Mouse (Mus musculus) liver, postnatal 0 days (tissue): ENCODE data around the gene Gm11733. TPM values are rescaled to one million over a fixed set of nuclear protein-coding genes. Genes with fewer than 3 reads are reported as not detected.

Experiments
- ATAC-seq: fragments of 200-750 bp; cut with Nextera tagmentation; 2 replicates; pipeline ENCODE4 v1.8.0; 2017; ENCODE audit warnings: mild to moderate bottlenecking, moderate library complexity
- DNase-seq: peaks from one replicate; pipeline ENCODE4 v3.0.0-alpha.2; 2016
- H3K27ac ChIP-seq: fragments of 300-500 bp; sonication (generic); 2 replicates; pipeline ENCODE4 v1.5.1; 2014; ENCODE audit warnings: antibody characterized with exemption, moderate library complexity, mild to moderate bottlenecking, low read depth
- H3K27me3 ChIP-seq: fragments of 300-500 bp; sonication (generic); 2 replicates; pipeline ENCODE4 v1.6.1; 2014; ENCODE audit warnings: low read length, control low read depth, mixed read lengths; ENCODE audit not compliant: insufficient read depth
- H3K36me3 ChIP-seq: fragments of 300-500 bp; sonication (generic); replicated peaks from 2 replicates; pipeline ENCODE4 v1.6.1; 2014; ENCODE audit warnings: mild to moderate bottlenecking, control low read depth, low read length, moderate library complexity, mixed read lengths; ENCODE audit not compliant: insufficient read depth
- H3K4me1 ChIP-seq: fragments of 300-500 bp; sonication (generic); 2 replicates; pipeline ENCODE4 v1.6.1; 2014; ENCODE audit warnings: antibody characterized with exemption, mild to moderate bottlenecking, control low read depth; ENCODE audit not compliant: insufficient read depth
- H3K4me2 ChIP-seq: fragments of 300-500 bp; sonication (generic); 2 replicates; pipeline ENCODE4 v1.6.1; 2014; ENCODE audit warnings: low read depth, mild to moderate bottlenecking, low read length, moderate library complexity, mixed read lengths
- H3K4me3 ChIP-seq: fragments of 300-500 bp; sonication (generic); 2 replicates; pipeline ENCODE4 v1.5.1; 2014; ENCODE audit warnings: low read depth, low read length
- H3K9ac ChIP-seq: fragments of 300-500 bp; sonication (generic); replicated peaks from 2 replicates; pipeline ENCODE4 v1.6.1; 2014; ENCODE audit warnings: mild to moderate bottlenecking, moderate library complexity
- H3K9me3 ChIP-seq: fragments of 300-500 bp; sonication (generic); 2 replicates; pipeline ENCODE4 v1.6.1; 2016; ENCODE audit warnings: mild to moderate bottlenecking, control low read depth, low read length, mixed read lengths
- CTCF ChIP-seq: sonication (generic); IDR thresholded peaks from 2 replicates; pipeline ENCODE4 v1.5.1; 2016; ENCODE audit warnings: antibody characterized with exemption, low read depth
- EP300 ChIP-seq: IDR thresholded peaks from 2 replicates; pipeline ENCODE4 v1.6.1; 2016; ENCODE audit warnings: antibody characterized with exemption, low read depth, mild to moderate bottlenecking
- WGBS: fragments of 180-500 bp; shearing (Covaris S2); extraction: QIAGEN DNeasy Blood & Tissue Kit; methylation state at CpG from one replicate; pipeline ENCODE4 v1.1.7; 2014; ENCODE audit not compliant: insufficient replicate concordance; 5-methylcytosine and 5-hydroxymethylcytosine counted together
- polyA plus RNA-seq: library from polyadenylated mRNA; unstranded; fragments of >200 nt; fragmentation: Nextera tagmentation; extraction: Ambion mirVana; gene quantifications from 2 replicates; pipeline ENCODE4 v1.2.1, GENCODE M21; 2015

The Gm11733 gene
- polyA plus RNA-seq, 1 experiment from 2014 or later = not detected

- Histone ChIP-seq H3K4me2 (no peak overlapping the region), H3K4me1 (no peaks in the 10 kb centered on the region), H3K4me3 (no peak overlapping the region), H3K27ac (no peak overlapping the region), H3K36me3 (no peaks in the 10 kb centered on the region), H3K9ac (no peak overlapping the region), H3K27me3 (no peaks in the 10 kb centered on the region), H3K9me3 (no peaks in the 10 kb centered on the region)
- TF ChIP-seq CTCF (no peak), EP300 (no peak)
- DNase-seq = no peak
- 36% methylated on average over 6 of the region's 6 CpGs for WGBS
- no peak for ATAC-seq
Observed at GRCm38 (mm10) chr11:117468585-117469363, 15.4 kb upstream of the Gm11733 start.

- Histone ChIP-seq H3K36me3 (no peaks in the 10 kb centered on the region), H3K27ac (no peak overlapping the region), H3K4me3 (no peak overlapping the region), H3K9me3 (no peaks in the 10 kb centered on the region), H3K4me1 (no peaks in the 10 kb centered on the region), H3K4me2 (no peak overlapping the region), H3K27me3 (no peaks in the 10 kb centered on the region), H3K9ac (no peak overlapping the region)
- ATAC-seq = no peak
- 84% methylated on average over 5 of the region's 5 CpGs for WGBS
- TF ChIP-seq EP300 = no peak
- no peak for TF ChIP-seq CTCF
- no peak for DNase-seq
Observed at GRCm38 (mm10) chr11:117469724-117470123, 14.4 kb upstream of the Gm11733 start.

- TF ChIP-seq EP300 = no peak
- no peak for TF ChIP-seq CTCF
- Histone ChIP-seq H3K36me3 (no peaks in the 10 kb centered on the region), H3K9ac (no peak overlapping the region), H3K4me1 (no peaks in the 10 kb centered on the region), H3K27ac (no peak overlapping the region), H3K9me3 (no peaks in the 10 kb centered on the region), H3K4me3 (no peak overlapping the region), H3K4me2 (no peak overlapping the region), H3K27me3 (peaks cover 5% of the 10 kb centered on the region; the same call in 1 of the 2 replicates)
- WGBS = 71% methylated on average over 12 of the region's 12 CpGs
- no peak for DNase-seq
- ATAC-seq = no peak
Observed at GRCm38 (mm10) chr11:117470586-117471195, 13.5 kb upstream of the Gm11733 start.

- H3K27me3 ChIP-seq = peaks cover 11% of the 10 kb centered on the region; the same call in 1 of the 2 replicates
- H3K27ac ChIP-seq = no peak overlapping the region
- ATAC-seq (no peak), DNase-seq (no peak)
- H3K9me3 ChIP-seq = no peaks in the 10 kb centered on the region
- no peak overlapping the region for H3K4me3 ChIP-seq
- no peaks in the 10 kb centered on the region for H3K4me1 ChIP-seq
- 65% methylated on average over 14 of the region's 14 CpGs for WGBS
- TF ChIP-seq CTCF (no peak), EP300 (no peak)
- H3K4me2 ChIP-seq = no peak overlapping the region
- H3K9ac ChIP-seq = no peak overlapping the region
- no peaks in the 10 kb centered on the region for H3K36me3 ChIP-seq
Observed at GRCm38 (mm10) chr11:117471625-117472283, 12.4 kb upstream of the Gm11733 start.

GRCm38 (mm10) chr11:117472885-117473284 lies 11.3 kb upstream of the Gm11733 start:
- no peak overlapping the region for H3K9ac ChIP-seq
- ATAC-seq (no peak), DNase-seq (no peak)
- no peak overlapping the region for H3K4me3 ChIP-seq
- TF ChIP-seq CTCF (no peak), EP300 (no peak)
- no peaks in the 10 kb centered on the region for H3K36me3 ChIP-seq
- no peak overlapping the region for H3K27ac ChIP-seq
- 70% methylated on average over 8 of the region's 8 CpGs for WGBS
- H3K4me2 ChIP-seq = no peak overlapping the region
- peaks cover 11% of the 10 kb centered on the region; the same call in 1 of the 2 replicates for H3K27me3 ChIP-seq
- H3K4me1 ChIP-seq = no peaks in the 10 kb centered on the region
- no peaks in the 10 kb centered on the region for H3K9me3 ChIP-seq

GRCm38 (mm10) chr11:117475204-117475603 lies 9.0 kb upstream of the Gm11733 start:
- Histone ChIP-seq H3K27me3 (peaks cover 20% of the 10 kb centered on the region; the same call in 1 of the 2 replicates), H3K9me3 (no peaks in the 10 kb centered on the region), H3K4me2 (no peak overlapping the region), H3K9ac (no peak overlapping the region), H3K27ac (no peak overlapping the region), H3K4me1 (no peaks in the 10 kb centered on the region), H3K4me3 (no peak overlapping the region), H3K36me3 (no peaks in the 10 kb centered on the region)
- TF ChIP-seq CTCF (no peak), EP300 (no peak)
- DNase-seq (no peak), ATAC-seq (no peak)
- WGBS = 93% methylated on average over 2 of the region's 2 CpGs
